Mouse (Mus musculus) liver, embryonic 14.5 days (tissue): ENCODE data around the gene Vcl.

ENCODE experiments used
- CTCF ChIP-seq: IDR thresholded peaks from 2 replicates; pipeline ENCODE4 v1.5.1; 2016; ENCODE audit warnings: antibody characterized with exemption, low read depth, control low read depth
- EP300 ChIP-seq: IDR thresholded peaks from 2 replicates; pipeline ENCODE4 v1.6.1; 2016; ENCODE audit warnings: antibody characterized with exemption, low read depth

GRCm38 (mm10) chr14:21051380-21052111 is 122.3 kb downstream of the Vcl start:
- TF ChIP-seq CTCF (no peak), EP300 (no peak)
